9 mouse cellular contexts compared by ENCODE assay signal in the genomic region with DNA sequence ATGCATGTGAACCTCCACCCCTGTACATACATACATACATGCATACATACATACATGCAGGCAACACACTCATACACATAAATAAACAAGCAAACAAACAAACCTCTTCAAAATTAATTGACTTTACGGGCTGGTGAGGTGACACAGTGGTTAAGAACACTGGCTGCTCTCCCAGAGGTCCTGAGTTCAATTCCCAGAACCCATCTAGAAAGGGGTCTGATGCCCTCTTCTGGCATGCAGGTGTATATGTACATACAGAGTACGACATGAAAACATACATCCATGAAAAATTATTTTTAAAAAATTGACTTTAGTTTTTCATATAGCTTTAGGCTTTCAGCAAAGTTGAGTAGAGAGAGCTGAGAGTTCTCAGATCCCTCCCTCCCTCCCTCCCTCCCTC. TPM values are rescaled to one million over a fixed set of nuclear protein-coding genes. Genes with fewer than 3 reads are reported as not detected.
"Had no signal": no experiment of that assay in that cellular context is flagged by ENCODE, and none has a peak within 500 bp of the region (broad histone marks: within the 10 kb centered on the region; RNA-seq: fewer than 3 reads in every experiment).

No protein-coding gene starts in this region.

- H3K27ac ChIP-seq: limb, embryonic 13.5 days; liver, embryonic 14.5 days; neural tube, embryonic 12.5 days had no signal

- H3K36me3 ChIP-seq: limb, embryonic 13.5 days; midbrain, embryonic 10.5 days; neural tube, embryonic 12.5 days had no signal

- H3K4me2 ChIP-seq: limb, embryonic 13.5 days had no signal

- H3K9ac ChIP-seq: limb, embryonic 13.5 days; liver, embryonic 14.5 days; neural tube, embryonic 12.5 days had no signal

- H3K4me3 ChIP-seq: limb, embryonic 13.5 days; midbrain, embryonic 10.5 days; myocyte; neural tube, embryonic 12.5 days had no signal

- DNase-seq: thymus, postnatal 25 days had no signal

- H3K27me3 ChIP-seq: limb, embryonic 13.5 days; neural tube, embryonic 12.5 days had no signal

- H3K9me3 ChIP-seq: limb, embryonic 13.5 days; midbrain, embryonic 10.5 days; neural tube, embryonic 12.5 days had no signal

RNA-seq across cellular contexts. Expression of a gene that starts 8.9 kb away (rescaled TPM):
- total RNA-seq: liver, adult 2 months; megakaryocyte, adult 5-6 weeks had no signal

RNA-seq across cellular contexts. Expression of a gene that starts 59.6 kb away (rescaled TPM):
- total RNA-seq: liver, adult 2 months; megakaryocyte, adult 5-6 weeks; neutrophil, adult 5-6 weeks had no signal
- polyA plus RNA-seq: liver, adult 2 months; liver, embryonic 14.5 days had no signal
